Mouse (Mus musculus): ENCODE data around the gene Hspa1l. TPM values are rescaled to one million over a fixed set of nuclear protein-coding genes. Genes with fewer than 3 reads are reported as not detected.

The Hspa1l gene
- total and polyA plus RNA-seq, 3 experiments = 0.15 to 1.6 TPM; not detected in 1

GRCm38 (mm10) chr17:34950514-34951455 lies 21.7 kb upstream of the Hspa1l start:
- peak; percentile 36 for DNase-seq (ENCODE audit: low read depth, low spot score)
- no peaks in the 10 kb centered on the region for H3K27me3 ChIP-seq (ENCODE audit: control insufficient read depth in 1 of 2, insufficient read depth in 2 of 2, low read length in 2 of 2)
- H3K9me3 ChIP-seq (replicated peaks; ENCODE audit: insufficient read depth, low read length) = no peaks in the 10 kb centered on the region
- peaks cover 0 to 3% of the 10 kb centered on the region in 2 experiments; a peak in 1 of 4 replicates for H3K4me1 ChIP-seq (ENCODE audit: control insufficient read depth in 1 of 2, insufficient read depth in 2 of 2, low read length in 2 of 2)
- H3K79me2 ChIP-seq (ENCODE audit: control insufficient read depth, insufficient read depth, low read length, poor library complexity) = peaks cover 22% of the 10 kb centered on the region
- peak overlapping the region; percentile 90 for H3K27ac ChIP-seq (ENCODE audit: control insufficient read depth, low read depth, low read length)
- H3K9ac ChIP-seq (ENCODE audit: control insufficient read depth, low read depth, low read length, poor library complexity, severe bottlenecking) = peak overlapping the region; percentile 100
- H3K36me3 ChIP-seq (ENCODE audit: control insufficient read depth in 1 of 2, insufficient read depth in 2 of 2, low read length in 2 of 2) = peaks cover 0 to 11% of the 10 kb centered on the region in 2 experiments; a peak in 3 of 4 replicates
- TF ChIP-seq CHD1 (IDR thresholded peaks at IDR 0.05; ENCODE audit: low read depth, low read length) (0 out of 2 replicates have a peak, but pooled peaks have one; percentile 85), NELFE (IDR thresholded peaks at IDR 0.05; ENCODE audit: low read depth, low read length) (peak; percentile 17; the same call in 1 of the 2 replicates), POLR2AphosphoS2 (IDR thresholded peaks at IDR 0.05; ENCODE audit: low read length) (peak; percentile 50), KAT2A (conservative IDR thresholded peaks at IDR 0.05; ENCODE audit: low read depth, low read length) (no peak), MYC (IDR thresholded peaks at IDR 0.05; ENCODE audit: low read depth, low read length) (peak; percentile 11; the same call in 1 of the 2 replicates), GATA1 (IDR thresholded peaks at IDR 0.05; ENCODE audit: low read depth, low read length) (no peak), USF1 (IDR thresholded peaks at IDR 0.05; ENCODE audit: low read depth, low read length) (no peak), CTCF (IDR thresholded peaks at IDR 0.05 in 2 of 3, conservative IDR thresholded peaks at IDR 0.05 in 1 of 3; ENCODE audit: control insufficient read depth in 1 of 3, insufficient read depth in 1 of 3, low read depth in 2 of 3, low read length in 3 of 3, poor library complexity in 1 of 3, severe bottlenecking in 1 of 3) (peak in 1 of 3 experiments; percentile 6; a peak in 1 of 6 replicates), CHD2 (IDR thresholded peaks at IDR 0.05; ENCODE audit: low read length) (no peak), ZMIZ1 (IDR thresholded peaks at IDR 0.05; ENCODE audit: low read depth, low read length) (no peak), RCOR1 (IDR thresholded peaks at IDR 0.05; ENCODE audit: low read depth, low read length) (no peak), TCF12 (IDR thresholded peaks at IDR 0.05; ENCODE audit: low read depth, low read length) (no peak), POLR2A (IDR thresholded peaks at IDR 0.05; ENCODE audit: control insufficient read depth in 1 of 2, insufficient read depth in 1 of 2, low read depth in 1 of 2, low read length in 2 of 2, poor library complexity in 1 of 2) (peak in 1 of 2 experiments; percentile 25; a peak in 2 of 4 replicates), ZNF384 (IDR thresholded peaks at IDR 0.05; ENCODE audit: low read depth, low read length) (no peak), ETS1 (IDR thresholded peaks at IDR 0.05; ENCODE audit: low read depth, low read length) (no peak)
- H3K4me3 ChIP-seq (ENCODE audit: control insufficient read depth in 1 of 2, insufficient read depth in 1 of 2, low read depth in 2 of 2, low read length in 2 of 2) = peak overlapping the region; percentile 64 to 99

GRCm38 (mm10) chr17:34951636-34952377 lies 20.7 kb upstream of the Hspa1l start:
- no peaks in the 10 kb centered on the region for H3K27me3 ChIP-seq (ENCODE audit: control insufficient read depth in 1 of 2, insufficient read depth in 2 of 2, low read length in 2 of 2)
- H3K79me2 ChIP-seq (ENCODE audit: control insufficient read depth, insufficient read depth, low read length, poor library complexity) = peaks cover 22% of the 10 kb centered on the region
- peak overlapping the region; percentile 100 for H3K9ac ChIP-seq (ENCODE audit: control insufficient read depth, low read depth, low read length, poor library complexity, severe bottlenecking)
- H3K27ac ChIP-seq (ENCODE audit: control insufficient read depth, low read depth, low read length) = peak overlapping the region; percentile 90
- H3K36me3 ChIP-seq (ENCODE audit: control insufficient read depth in 1 of 2, insufficient read depth in 2 of 2, low read length in 2 of 2) = peaks cover 0 to 11% of the 10 kb centered on the region in 2 experiments; a peak in 3 of 4 replicates
- no peaks in the 10 kb centered on the region for H3K9me3 ChIP-seq (replicated peaks; ENCODE audit: insufficient read depth, low read length)
- H3K4me1 ChIP-seq (ENCODE audit: control insufficient read depth in 1 of 2, insufficient read depth in 2 of 2, low read length in 2 of 2) = peaks cover 0 to 3% of the 10 kb centered on the region in 2 experiments; a peak in 1 of 4 replicates
- DNase-seq (ENCODE audit: low read depth, low spot score) = peak; percentile 27
- peak overlapping the region; percentile 64 to 99 for H3K4me3 ChIP-seq (ENCODE audit: control insufficient read depth in 1 of 2, insufficient read depth in 1 of 2, low read depth in 2 of 2, low read length in 2 of 2)
- TF ChIP-seq USF1 (IDR thresholded peaks at IDR 0.05; ENCODE audit: low read depth, low read length) = peak; percentile 50; the same call in 1 of the 2 replicates
- TF ChIP-seq ZKSCAN1 (IDR thresholded peaks at IDR 0.05; ENCODE audit: low read depth, low read length) = no peak
- TF ChIP-seq TCF12 (IDR thresholded peaks at IDR 0.05; ENCODE audit: low read depth, low read length) = no peak
- no peak for TF ChIP-seq ZC3H11A (IDR thresholded peaks at IDR 0.05; ENCODE audit: low read depth, low read length)
- TF ChIP-seq MAZ (IDR thresholded peaks at IDR 0.05; ENCODE audit: low read depth, low read length) = no peak
- no peak for TF ChIP-seq MYB (IDR thresholded peaks at IDR 0.05; ENCODE audit: low read depth, low read length)
- no peak for TF ChIP-seq NRF1 (IDR thresholded peaks at IDR 0.05; ENCODE audit: insufficient read depth, low read depth, low read length, poor library complexity, severe bottlenecking)
- TF ChIP-seq CHD1 (IDR thresholded peaks at IDR 0.05; ENCODE audit: low read depth, low read length) = peak; percentile 85
- TF ChIP-seq GABPA (IDR thresholded peaks at IDR 0.05; ENCODE audit: low read depth, low read length) = no peak
- no peak for TF ChIP-seq ETS1 (IDR thresholded peaks at IDR 0.05; ENCODE audit: low read depth, low read length)
- TF ChIP-seq BHLHE40 (IDR thresholded peaks at IDR 0.05; ENCODE audit: borderline replicate concordance, low read depth, low read length) = no peak
- no peak for TF ChIP-seq E2F4 (IDR thresholded peaks at IDR 0.05; ENCODE audit: borderline replicate concordance, low read depth, low read length)
- no peak for TF ChIP-seq GATA1 (IDR thresholded peaks at IDR 0.05; ENCODE audit: low read depth, low read length)
- no peak for TF ChIP-seq JUND (IDR thresholded peaks at IDR 0.05; ENCODE audit: low read depth, low read length)
- TF ChIP-seq CHD2 (IDR thresholded peaks at IDR 0.05; ENCODE audit: low read length) = no peak
- TF ChIP-seq SIN3A (IDR thresholded peaks at IDR 0.05; ENCODE audit: low read length) = no peak
- no peak for TF ChIP-seq MAFK (IDR thresholded peaks at IDR 0.05; ENCODE audit: borderline replicate concordance, low read depth, low read length)
- TF ChIP-seq HCFC1 (IDR thresholded peaks at IDR 0.05; ENCODE audit: low read depth, low read length) = no peak

All from MEL (cell line).